Mouse (Mus musculus) retina, postnatal 1 day (tissue): Measurements from ENCODE around the gene Ccz1.

Source experiments
- DNase-seq: peaks from one replicate; pipeline ENCODE4 v3.0.0-alpha.2; 2012

The Ccz1 gene

GRCm38 (mm10) chr5:143993260-143993659 is 21.4 kb downstream of the Ccz1 start:
- no peak for DNase-seq

DNA sequence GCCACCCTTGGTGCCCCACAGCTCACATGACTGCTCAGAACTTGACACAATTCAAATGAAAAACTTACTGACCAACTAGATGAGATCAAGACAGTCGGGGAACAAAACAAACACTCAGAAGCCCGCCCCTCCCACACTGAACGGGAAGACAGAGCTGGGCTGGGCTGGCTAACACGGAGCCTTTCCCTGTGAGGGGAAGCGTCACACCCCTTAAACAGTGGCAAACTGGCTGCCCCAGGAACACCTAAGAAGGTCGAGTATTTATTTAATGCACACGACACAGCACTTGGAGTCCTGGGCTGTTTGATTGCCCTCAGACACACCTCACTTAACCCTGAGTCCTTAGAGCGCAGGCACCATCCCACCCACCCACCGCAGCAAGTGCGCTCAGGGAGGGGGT is 22.0 kb downstream of the Ccz1 start:
- DNase-seq: no peak

DNA sequence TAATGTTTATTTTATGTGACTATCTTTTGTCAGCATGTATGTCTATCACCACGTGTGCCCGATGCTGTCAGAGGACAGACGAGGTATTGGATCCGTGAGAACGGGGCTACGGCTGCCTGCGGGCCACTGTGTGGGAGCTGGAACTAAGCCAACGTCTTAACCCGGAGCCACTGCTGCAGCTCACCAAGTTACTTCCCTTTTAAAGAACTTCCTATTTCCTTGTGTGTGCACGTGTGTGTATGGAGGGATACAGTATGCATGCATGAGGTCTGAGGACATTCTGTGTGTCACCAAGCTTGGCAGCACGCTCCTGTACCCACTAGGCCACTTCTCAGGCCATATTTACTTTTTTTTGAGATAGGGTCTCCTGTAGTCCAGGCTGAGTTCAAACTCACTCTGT is 24.6 kb downstream of the Ccz1 start:
- no peak for DNase-seq

DNA sequence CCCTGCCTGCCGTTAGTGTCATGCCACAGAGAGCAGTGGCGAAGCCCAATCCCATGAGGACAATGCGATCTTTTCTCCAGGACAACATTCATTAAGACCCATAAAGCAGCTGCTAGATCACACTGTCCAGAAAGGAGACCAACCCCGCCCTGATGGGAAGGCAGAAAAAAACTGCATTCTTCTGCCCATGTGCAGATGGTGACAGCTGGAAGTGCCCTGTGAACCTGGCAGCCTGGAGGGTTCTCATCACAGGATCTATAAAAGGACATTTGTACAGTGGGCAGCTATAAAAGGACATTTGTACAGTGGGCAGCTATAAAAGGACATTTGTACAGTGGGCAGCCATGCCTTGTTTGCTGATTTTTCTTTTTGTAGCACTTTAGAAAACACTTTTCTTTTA is 25.6 kb downstream of the Ccz1 start:
- DNase-seq: peak; percentile 55

DNA sequence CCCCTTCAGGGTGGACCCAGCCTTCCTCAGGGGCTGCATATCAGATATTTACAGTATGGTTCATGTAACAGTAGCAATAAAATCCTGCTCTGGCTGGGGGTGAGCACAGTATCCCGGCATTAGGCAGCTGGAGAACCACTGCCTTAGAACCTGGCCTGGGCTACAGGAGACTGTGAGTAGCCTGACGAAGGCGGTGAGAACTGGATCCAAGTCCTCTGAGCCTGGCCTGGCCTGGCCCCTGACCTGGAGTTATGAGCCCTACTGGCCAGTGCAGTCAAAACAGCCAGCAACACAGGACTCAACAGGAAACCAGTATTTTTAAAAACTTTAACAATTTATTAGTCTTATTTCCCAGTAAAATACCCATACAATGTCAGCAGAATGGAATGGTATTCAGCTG is 27.1 kb downstream of the Ccz1 start:
- no peak for DNase-seq

- no peak for DNase-seq
These were observed 29.3 kb downstream of the Ccz1 start for GRCm38 (mm10) chr5:143985381-143985780.

DNA sequence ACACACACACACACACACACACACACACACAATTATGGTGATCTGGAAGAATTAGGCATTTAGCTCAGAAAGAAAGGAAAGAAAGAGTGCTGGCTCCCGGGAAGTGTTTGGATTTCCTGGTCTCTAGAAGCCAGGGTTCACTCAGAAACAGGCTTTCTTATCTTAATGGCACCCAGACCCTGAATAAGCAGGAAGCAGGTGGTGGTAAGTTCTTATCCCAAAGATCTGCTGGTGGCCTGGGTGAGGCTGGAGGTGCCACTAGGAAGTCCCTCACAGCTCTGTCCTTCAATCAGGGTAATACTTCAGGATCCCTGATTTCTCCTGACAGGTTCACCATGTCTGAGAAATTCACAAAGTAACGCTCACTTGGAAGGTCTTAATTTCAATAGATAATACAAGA is 32.3 kb downstream of the Ccz1 start:
- DNase-seq: no peak

DNA sequence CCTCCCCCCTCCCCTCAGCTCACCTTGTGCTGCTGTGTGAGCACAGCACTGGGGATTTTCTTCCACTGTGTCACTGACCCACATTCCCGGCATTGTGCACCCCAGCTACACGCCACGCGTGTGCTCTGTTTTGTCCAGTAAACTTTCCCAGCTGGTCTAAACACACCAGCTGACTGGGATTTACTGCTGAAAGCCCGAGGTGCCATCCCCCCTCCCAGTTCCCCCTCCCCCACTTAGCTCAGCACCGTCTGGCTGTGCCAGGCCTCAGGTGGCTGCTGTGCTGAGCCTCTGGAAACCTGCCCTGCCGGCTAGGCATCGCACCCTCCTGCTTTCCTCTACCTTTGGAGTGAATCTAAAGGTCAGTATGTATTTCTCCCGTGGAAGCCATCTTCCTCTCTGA is 33.8 kb downstream of the Ccz1 start:
- DNase-seq: peak; percentile 86

- DNase-seq: no peak
These were observed 37.8 kb downstream of the Ccz1 start for GRCm38 (mm10) chr5:143976726-143977431.

DNA sequence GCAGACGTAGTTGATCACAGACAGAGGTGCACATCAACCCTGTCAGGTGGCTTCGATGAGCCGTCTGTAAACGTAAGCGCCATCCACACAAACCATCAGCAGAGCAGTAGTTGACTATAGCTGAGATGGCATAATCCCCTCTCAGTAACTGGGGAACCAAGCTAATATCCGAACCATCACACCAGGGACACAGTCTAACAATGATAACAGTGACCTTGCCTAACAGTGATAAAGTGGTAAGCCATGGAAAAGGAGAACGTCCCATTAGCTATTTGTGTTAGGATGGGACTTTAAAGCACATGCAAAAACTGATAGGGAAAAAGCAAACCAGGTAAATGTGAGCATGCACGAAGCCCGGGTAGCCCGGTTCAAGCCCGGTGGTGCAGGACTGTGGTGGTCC is 38.4 kb downstream of the Ccz1 start:
- no peak for DNase-seq

DNA sequence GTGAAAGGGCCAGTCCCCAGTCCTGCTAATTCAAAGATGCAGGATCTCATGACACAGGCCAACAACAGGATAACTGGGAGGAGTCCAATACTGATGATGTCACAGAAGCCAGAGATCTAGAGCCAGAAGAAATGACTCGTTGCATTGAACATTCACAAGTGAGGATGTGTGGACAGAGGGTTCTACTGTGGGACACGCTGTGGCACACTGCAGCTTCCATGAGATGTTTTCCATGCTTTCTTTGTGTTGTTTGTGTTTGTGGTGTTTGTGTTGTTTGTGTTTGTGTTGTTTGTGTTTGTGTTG is 39.1 kb downstream of the Ccz1 start:
- DNase-seq: no peak

DNA sequence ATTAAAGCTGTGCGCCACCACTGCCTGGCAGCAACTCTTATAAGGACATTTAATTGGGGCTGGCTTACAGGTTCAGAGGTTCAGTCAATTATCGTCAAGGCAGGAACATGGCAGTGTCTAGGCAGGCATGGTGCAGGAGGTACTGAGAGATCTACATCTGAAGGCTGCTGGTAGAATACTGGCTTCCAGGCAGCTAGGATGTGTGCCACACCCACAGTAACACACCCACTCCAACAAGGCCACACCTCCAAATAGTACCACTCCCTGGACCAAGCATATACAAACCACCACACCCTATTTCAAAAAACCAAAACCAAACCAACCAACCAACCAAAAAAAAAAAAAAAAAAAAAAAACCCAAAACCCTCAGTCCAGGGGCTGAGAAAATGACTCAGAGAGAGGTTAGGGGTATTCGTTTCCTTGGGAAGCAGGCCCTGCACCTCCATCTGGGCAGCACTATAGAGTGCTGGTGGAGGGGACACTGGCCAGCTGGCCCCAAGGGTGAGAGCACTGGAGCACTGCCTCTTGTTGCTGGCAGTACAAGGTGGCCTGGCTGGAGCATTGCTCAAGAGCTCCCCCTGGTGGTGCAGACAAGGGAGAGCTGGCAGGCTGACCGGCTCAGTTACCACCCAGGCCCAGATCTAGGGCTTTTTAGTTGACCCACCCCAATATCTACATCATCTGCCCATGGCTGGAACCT is 39.6 kb downstream of the Ccz1 start:
- peak; percentile 79 for DNase-seq

DNA sequence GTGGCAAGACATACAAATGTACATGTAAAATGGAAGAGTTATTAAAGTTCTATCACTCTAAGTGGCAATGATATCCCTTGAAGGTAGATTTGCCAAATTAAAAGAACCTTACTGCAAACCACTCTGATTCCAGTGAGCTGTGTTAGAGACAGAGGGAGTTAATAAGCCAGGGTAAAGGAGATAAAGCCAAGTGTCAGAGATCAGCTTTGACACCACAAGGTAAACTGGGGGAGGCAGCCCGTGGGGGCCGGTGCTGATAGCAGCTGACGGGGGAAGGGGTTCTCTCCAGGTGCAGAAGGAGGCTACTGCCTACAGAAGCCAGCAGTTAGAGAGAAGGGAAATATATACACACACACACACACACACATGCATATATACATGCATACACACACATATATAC is 42.0 kb downstream of the Ccz1 start:
- no peak for DNase-seq

GRCm38 (mm10) chr5:143966671-143967070 is 48.0 kb downstream of the Ccz1 start:
- no peak for DNase-seq

- no peak for DNase-seq
These were observed 48.9 kb downstream of the Ccz1 start for GRCm38 (mm10) chr5:143965586-143966345.

GRCm38 (mm10) chr5:143961176-143961575 is 53.5 kb downstream of the Ccz1 start:
- DNase-seq: no peak

DNA sequence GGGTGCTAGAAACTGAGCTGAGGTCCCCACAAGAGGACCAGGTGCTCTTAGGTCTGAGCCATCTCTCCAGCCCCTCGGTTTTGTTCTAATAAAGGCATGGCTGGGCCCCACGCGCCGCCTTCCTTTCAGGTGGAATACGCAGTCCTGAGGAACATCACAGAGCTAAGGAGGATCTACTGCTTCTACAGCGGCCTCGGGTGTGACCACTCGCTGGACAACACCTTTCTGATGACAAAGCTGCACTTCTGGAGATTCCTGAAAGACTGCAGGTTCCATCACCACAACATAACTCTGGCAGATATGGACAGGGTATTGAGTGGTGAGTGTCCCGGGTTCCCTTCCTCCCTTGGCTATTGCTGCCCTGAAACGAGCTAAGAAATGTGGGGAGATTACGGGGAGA is 55.1 kb downstream of the Ccz1 start:
- no peak for DNase-seq

- no peak for DNase-seq
These were observed 57.6 kb downstream of the Ccz1 start for GRCm38 (mm10) chr5:143957101-143957500.

DNA sequence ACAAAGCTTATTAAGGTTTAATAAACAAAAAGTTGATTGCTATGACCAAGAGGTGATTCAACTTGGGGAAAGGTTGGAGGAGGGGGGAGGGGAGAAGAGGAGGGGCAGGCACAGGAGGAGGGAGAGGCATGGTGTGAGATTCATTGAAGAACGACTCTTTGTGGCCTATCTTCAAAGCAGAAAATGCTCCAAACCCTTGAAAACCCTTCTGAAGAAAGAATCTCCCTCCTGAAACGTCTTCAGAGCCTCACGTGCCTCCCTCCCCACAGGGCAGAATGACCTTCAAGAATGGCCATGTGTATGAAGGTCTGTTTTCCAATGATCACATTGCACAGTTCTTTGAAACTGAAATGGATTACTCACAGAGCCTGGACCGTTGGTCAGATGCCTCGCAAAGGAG is 64.7 kb downstream of the Ccz1 start:
- DNase-seq: no peak

- DNase-seq: no peak
These were observed 66.3 kb downstream of the Ccz1 start for GRCm38 (mm10) chr5:143948361-143948760.

GRCm38 (mm10) chr5:143943231-143944125 is 71.2 kb downstream of the Ccz1 start:
- no peak for DNase-seq

- DNase-seq: no peak
These were observed 73.1 kb downstream of the Ccz1 start for GRCm38 (mm10) chr5:143941588-143941987.
